9 mouse cellular contexts compared by ENCODE assay signal in the genomic region with DNA sequence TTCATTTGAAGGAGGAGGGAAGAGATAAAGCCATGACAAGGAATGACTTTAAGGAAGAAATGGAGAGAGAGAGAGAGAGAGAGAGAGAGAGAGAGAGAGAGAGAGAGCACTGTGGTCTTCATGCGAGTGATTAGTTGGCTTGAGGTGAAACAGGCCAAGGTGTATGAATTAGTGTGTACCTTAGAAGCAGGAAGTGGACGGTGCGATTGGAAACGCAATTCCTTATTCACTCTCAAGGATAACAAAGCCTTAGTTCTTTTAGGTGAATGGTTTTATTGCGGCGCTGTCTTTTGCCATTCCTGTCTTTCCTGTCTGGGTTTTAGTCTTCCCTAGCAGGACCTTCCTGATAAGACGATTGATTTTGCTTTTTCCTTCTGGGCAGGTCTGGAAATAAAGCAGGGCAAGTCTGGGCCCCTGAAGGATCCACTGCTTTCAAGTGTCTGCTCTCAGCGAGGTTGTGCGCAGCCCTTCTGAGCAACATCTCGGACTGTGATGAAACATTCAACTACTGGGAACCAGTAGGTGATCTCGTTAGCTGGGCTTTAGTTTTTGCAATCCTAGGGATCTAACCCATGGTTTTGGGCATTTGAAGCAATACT. TPM values are rescaled to one million over a fixed set of nuclear protein-coding genes. Genes with fewer than 3 reads are reported as not detected.
DNase-seq lines count a peak whose midpoint lies in the region; ATAC-seq and TF ChIP-seq lines count a peak whose summit lies in the region.
"Had no signal": no experiment of that assay in that cellular context is flagged by ENCODE, and none has a peak within 500 bp of the region (broad histone marks: within the 10 kb centered on the region; RNA-seq: fewer than 3 reads in every experiment).

No protein-coding gene starts in this region.

- H3K4me2 ChIP-seq in neural tube, embryonic 11.5 days (ENCODE audit: low read depth) = peak overlapping the region; percentile 79
- peak overlapping the region; percentile 99 for H3K4me2 ChIP-seq in liver, embryonic 12.5 days
- peak overlapping the region; percentile 97 for H3K4me2 ChIP-seq in stomach, postnatal 0 days (replicated peaks; ENCODE audit: low read depth)

- no peaks in the 10 kb centered on the region for H3K27me3 ChIP-seq in erythroblast, embryonic 14.5 days (ENCODE audit: control insufficient read depth)
- no peaks in the 10 kb centered on the region for H3K27me3 ChIP-seq in neural tube, embryonic 11.5 days (ENCODE audit: control insufficient read depth, insufficient read depth, low read length)
- no peaks in the 10 kb centered on the region for H3K27me3 ChIP-seq in liver, embryonic 12.5 days (replicated peaks)
- H3K27me3 ChIP-seq in stomach, postnatal 0 days (ENCODE audit: control insufficient read depth, insufficient read depth, low read length) = no peaks in the 10 kb centered on the region

- H3K27ac ChIP-seq in neural tube, embryonic 11.5 days (ENCODE audit: low read depth, low read length) = no peak overlapping the region
- H3K27ac ChIP-seq in liver, embryonic 12.5 days = no peak overlapping the region
- peak overlapping the region; percentile 92 for H3K27ac ChIP-seq in stomach, postnatal 0 days (replicated peaks)

- no peak for DNase-seq in neural tube, embryonic 11.5 days (ENCODE audit: low spot score)
- no peak for DNase-seq in neural tube, embryonic 10.5 days (ENCODE audit: extremely low spot score, low spot score)
- DNase-seq in stomach, postnatal 0 days (ENCODE audit: low spot score) = no peak
- no peak for DNase-seq in layer of hippocampus, adult 18-20 months (ENCODE audit: low spot score in 2 of 2)
- DNase-seq: right cerebral cortex, postnatal 4 days had no signal

- WGBS in neural tube, embryonic 11.5 days = 61% methylated on average over 11 of the region's 11 CpGs
- 50% methylated on average over 11 of the region's 11 CpGs for WGBS in liver, embryonic 12.5 days (ENCODE audit: insufficient replicate concordance)
- 39% methylated on average over 11 of the region's 11 CpGs for WGBS in stomach, postnatal 0 days

- TF ChIP-seq EP300 in stomach, postnatal 0 days (optimal IDR thresholded peaks at IDR 0.05) = no peak

- peaks cover 46% of the 10 kb centered on the region for H3K4me1 ChIP-seq in erythroblast, embryonic 14.5 days (ENCODE audit: control insufficient read depth)
- H3K4me1 ChIP-seq in neural tube, embryonic 11.5 days (ENCODE audit: control insufficient read depth, insufficient read depth, low read length) = peaks cover 10% of the 10 kb centered on the region; the same call in 1 of the 2 replicates
- H3K4me1 ChIP-seq in liver, embryonic 12.5 days = peaks cover 41% of the 10 kb centered on the region
- H3K4me1 ChIP-seq in stomach, postnatal 0 days (replicated peaks; ENCODE audit: control insufficient read depth, insufficient read depth) = peaks cover 2% of the 10 kb centered on the region; the same call in 1 of the 2 replicates

- ATAC-seq in erythroblast, adult 5-6 weeks (replicated peaks; ENCODE audit: low FRiP score, poor library complexity, severe bottlenecking) = no peak
- ATAC-seq in neural tube, embryonic 11.5 days (ENCODE audit: insufficient read depth, low FRiP score, low TSS enrichment) = no peak
- no peak for ATAC-seq in liver, embryonic 12.5 days
- ATAC-seq in stomach, postnatal 0 days (ENCODE audit: low FRiP score, low TSS enrichment) = 0 out of 2 replicates have a peak, but pooled peaks have one; percentile 38
- ATAC-seq in frontal cortex, adult (ENCODE audit: low TSS enrichment) = no peak

- H3K36me3 ChIP-seq in erythroblast, embryonic 14.5 days (ENCODE audit: control insufficient read depth) = peaks cover 42% of the 10 kb centered on the region
- no peaks in the 10 kb centered on the region; the same call in 1 of the 2 replicates for H3K36me3 ChIP-seq in neural tube, embryonic 11.5 days (ENCODE audit: control insufficient read depth, insufficient read depth, low read length)
- peaks cover 50% of the 10 kb centered on the region for H3K36me3 ChIP-seq in liver, embryonic 12.5 days
- peaks cover 3% of the 10 kb centered on the region; the same call in 1 of the 2 replicates for H3K36me3 ChIP-seq in stomach, postnatal 0 days (ENCODE audit: control insufficient read depth, insufficient read depth, low read length)

- H3K4me3 ChIP-seq in erythroblast, embryonic 14.5 days (replicated peaks) = peak overlapping the region; percentile 68
- peak overlapping the region; percentile 89 for H3K4me3 ChIP-seq in neural tube, embryonic 11.5 days (ENCODE audit: low read depth, low read length)
- peak overlapping the region; percentile 90 for H3K4me3 ChIP-seq in liver, embryonic 12.5 days
- H3K4me3 ChIP-seq in stomach, postnatal 0 days (ENCODE audit: low read depth, low read length) = peak overlapping the region; percentile 95

- peak overlapping the region; percentile 85 for H3K9ac ChIP-seq in neural tube, embryonic 11.5 days (ENCODE audit: low read length)
- peak overlapping the region; percentile 95 for H3K9ac ChIP-seq in liver, embryonic 12.5 days
- peak overlapping the region; percentile 97; the same call in 1 of the 2 replicates for H3K9ac ChIP-seq in stomach, postnatal 0 days (ENCODE audit: low read length)

- TF ChIP-seq CTCF in stomach, postnatal 0 days (IDR thresholded peaks at IDR 0.05; ENCODE audit: low read depth) = no peak

- no peaks in the 10 kb centered on the region for H3K9me3 ChIP-seq in erythroblast, embryonic 14.5 days (ENCODE audit: control insufficient read depth, low read length)
- no peaks in the 10 kb centered on the region for H3K9me3 ChIP-seq in neural tube, embryonic 11.5 days (ENCODE audit: control insufficient read depth, low read length)
- no peaks in the 10 kb centered on the region for H3K9me3 ChIP-seq in liver, embryonic 12.5 days (replicated peaks)
- H3K9me3 ChIP-seq in stomach, postnatal 0 days (ENCODE audit: control insufficient read depth, low read length) = no peaks in the 10 kb centered on the region

RNA-seq across cellular contexts. Expression of gene 1110032A03Rik, which starts 0.9 kb away (rescaled TPM):
- polyA plus RNA-seq in erythroblast, embryonic 14.5 days (2012) = 0.38 and 0.41 TPM in 2 replicates
- total RNA-seq in erythroblast, adult 5-6 weeks (2015; ENCODE audit: low replicate concordance) = 30.6 and 50.6 TPM in 2 replicates
- total RNA-seq in erythroblast, adult 5-6 weeks (2017; ENCODE audit: low replicate concordance) = 38.8 and 44.6 TPM in 2 replicates
- 34.2 and 43.1 TPM in 2 replicates for polyA plus RNA-seq in neural tube, embryonic 11.5 days (2014; fragmentation: Nextera tagmentation; extraction: Ambion mirVana)
- polyA plus RNA-seq in liver, embryonic 12.5 days (2016; fragmentation: Nextera tagmentation; extraction: Ambion mirVana) = 14.5 and 15.1 TPM in 2 replicates
- polyA plus RNA-seq in stomach, postnatal 0 days (2015; fragmentation: Nextera tagmentation; extraction: Ambion mirVana) = 36.8 and 41.3 TPM in 2 replicates
- total RNA-seq in layer of hippocampus, adult 18-20 months (2021) = 10 to 100 TPM; 27.4 to 32.7 TPM

RNA-seq across cellular contexts. Expression of gene Alg9, which starts 1.4 kb away (rescaled TPM):
- 0.22 and 0.31 TPM in 2 replicates for polyA plus RNA-seq in erythroblast, embryonic 14.5 days (2012)
- 46.1 and 60.4 TPM in 2 replicates for total RNA-seq in erythroblast, adult 5-6 weeks (2015; ENCODE audit: low replicate concordance)
- 18.0 and 28.7 TPM in 2 replicates for total RNA-seq in erythroblast, adult 5-6 weeks (2017; ENCODE audit: low replicate concordance)
- 46.3 and 46.9 TPM in 2 replicates for polyA plus RNA-seq in neural tube, embryonic 11.5 days (2014; fragmentation: Nextera tagmentation; extraction: Ambion mirVana)
- polyA plus RNA-seq in liver, embryonic 12.5 days (2016; fragmentation: Nextera tagmentation; extraction: Ambion mirVana) = 20.9 and 23.1 TPM in 2 replicates
- 19.7 and 19.8 TPM in 2 replicates for polyA plus RNA-seq in stomach, postnatal 0 days (2015; fragmentation: Nextera tagmentation; extraction: Ambion mirVana)
- 10 to 100 TPM; 27.3 to 28.0 TPM for total RNA-seq in layer of hippocampus, adult 18-20 months (2021)

RNA-seq across cellular contexts. Expression of gene Fdxacb1, which starts 8.2 kb away (rescaled TPM):
- 0.13 and 0.22 TPM in 2 replicates for polyA plus RNA-seq in erythroblast, embryonic 14.5 days (2012)
- total RNA-seq in erythroblast, adult 5-6 weeks (2015; ENCODE audit: low replicate concordance) = 2.5 and 5.8 TPM in 2 replicates
- total RNA-seq in erythroblast, adult 5-6 weeks (2017; ENCODE audit: low replicate concordance) = 2.2 and 3.5 TPM in 2 replicates
- polyA plus RNA-seq in neural tube, embryonic 11.5 days (2014; fragmentation: Nextera tagmentation; extraction: Ambion mirVana) = 10.5 and 10.6 TPM in 2 replicates
- 11.5 and 13.7 TPM in 2 replicates for polyA plus RNA-seq in liver, embryonic 12.5 days (2016; fragmentation: Nextera tagmentation; extraction: Ambion mirVana)
- 7.2 and 8.3 TPM in 2 replicates for polyA plus RNA-seq in stomach, postnatal 0 days (2015; fragmentation: Nextera tagmentation; extraction: Ambion mirVana)
- 1 to 10 TPM; 5.2 to 5.9 TPM for total RNA-seq in layer of hippocampus, adult 18-20 months (2021)

RNA-seq across cellular contexts. Expression of gene Hspb2, which starts 24.1 kb away (rescaled TPM):
- not detected in 2 replicates for polyA plus RNA-seq in erythroblast, embryonic 14.5 days (2012)
- total RNA-seq in erythroblast, adult 5-6 weeks (2015; ENCODE audit: low replicate concordance) = not detected in 2 replicates
- not detected in 2 replicates for total RNA-seq in erythroblast, adult 5-6 weeks (2017; ENCODE audit: low replicate concordance)
- polyA plus RNA-seq in neural tube, embryonic 11.5 days (2014; fragmentation: Nextera tagmentation; extraction: Ambion mirVana) = 8.4 and 8.6 TPM in 2 replicates
- 0.82 and 1.2 TPM in 2 replicates for polyA plus RNA-seq in liver, embryonic 12.5 days (2016; fragmentation: Nextera tagmentation; extraction: Ambion mirVana)
- 21.6 and 23.4 TPM in 2 replicates for polyA plus RNA-seq in stomach, postnatal 0 days (2015; fragmentation: Nextera tagmentation; extraction: Ambion mirVana)
- total RNA-seq in layer of hippocampus, adult 18-20 months (2021) = 1 to 10 TPM in 1 of 2 experiments, under 1 TPM in 1; 0.67 to 1.9 TPM

RNA-seq across cellular contexts. Expression of gene Cryab, which starts 25.1 kb away (rescaled TPM):
- not detected in 2 replicates for polyA plus RNA-seq in erythroblast, embryonic 14.5 days (2012)
- not detected in 2 replicates for total RNA-seq in erythroblast, adult 5-6 weeks (2015; ENCODE audit: low replicate concordance)
- not detected in 2 replicates for total RNA-seq in erythroblast, adult 5-6 weeks (2017; ENCODE audit: low replicate concordance)
- 12.8 and 14.4 TPM in 2 replicates for polyA plus RNA-seq in neural tube, embryonic 11.5 days (2014; fragmentation: Nextera tagmentation; extraction: Ambion mirVana)
- 6.6 and 7.8 TPM in 2 replicates for polyA plus RNA-seq in liver, embryonic 12.5 days (2016; fragmentation: Nextera tagmentation; extraction: Ambion mirVana)
- polyA plus RNA-seq in stomach, postnatal 0 days (2015; fragmentation: Nextera tagmentation; extraction: Ambion mirVana) = 147 and 174 TPM in 2 replicates
- total RNA-seq in layer of hippocampus, adult 18-20 months (2021) = 100 to 1,000 TPM; 171 to 201 TPM

Comparison
In these comparisons a context has a peak if more than half of its experiments do, and no peak if none do; other contexts are left out.
1. RNA of gene 1110032A03Rik, which starts 0.9 kb away (polyA plus RNA-seq): 36.8 to 41.3 TPM in stomach, postnatal 0 days, 34.2 to 43.1 TPM in neural tube, embryonic 11.5 days and 14.5 to 15.1 TPM in liver, embryonic 12.5 days; 0.38 to 0.41 TPM in erythroblast, embryonic 14.5 days; every median in the first group is over 10 times any median in the second.
2. RNA of gene Alg9, which starts 1.4 kb away (polyA plus RNA-seq): 46.3 to 46.9 TPM in neural tube, embryonic 11.5 days, 20.9 to 23.1 TPM in liver, embryonic 12.5 days and 19.7 to 19.8 TPM in stomach, postnatal 0 days; 0.22 to 0.31 TPM in erythroblast, embryonic 14.5 days; every median in the first group is over 10 times any median in the second.
3. Peak in every context shown above with its lines, with median percentiles within 50 percentile points of each other: H3K4me3 ChIP-seq, H3K4me2 ChIP-seq and H3K9ac ChIP-seq.